Mouse (Mus musculus): ENCODE data around the gene Ppp1r10. TPM values are rescaled to one million over a fixed set of nuclear protein-coding genes. Genes with fewer than 3 reads are reported as not detected.

Gene Ppp1r10
- polyA plus RNA-seq, 1 experiment: 39.6 TPM

GRCm38 (mm10) chr17:35873774-35874519 lies 42.3 kb upstream of the Ppp1r10 start:
- H3K27ac ChIP-seq (ENCODE audit: insufficient read depth, low read length): no peak overlapping the region
- TF ChIP-seq POLR2A (IDR thresholded peaks at IDR 0.05; ENCODE audit: extremely low read depth, insufficient read depth, low read length) (no peak), CTCF (IDR thresholded peaks at IDR 0.05; ENCODE audit: extremely low read depth, insufficient read depth, low read length) (peak; percentile 82)
- no peak overlapping the region for H3K4me3 ChIP-seq (ENCODE audit: insufficient read depth, low read length)
- H3K4me1 ChIP-seq (ENCODE audit: control insufficient read depth, insufficient read depth, low read length): no peaks in the 10 kb centered on the region

- TF ChIP-seq CTCF (IDR thresholded peaks at IDR 0.05; ENCODE audit: extremely low read depth, insufficient read depth, low read length): no peak
- no peak for TF ChIP-seq POLR2A (IDR thresholded peaks at IDR 0.05; ENCODE audit: extremely low read depth, insufficient read depth, low read length)
- Histone ChIP-seq H3K4me3 (ENCODE audit: insufficient read depth, low read length) (no peak overlapping the region), H3K4me1 (ENCODE audit: control insufficient read depth, insufficient read depth, low read length) (no peaks in the 10 kb centered on the region), H3K27ac (ENCODE audit: insufficient read depth, low read length) (no peak overlapping the region)
Observed at GRCm38 (mm10) chr17:35874721-35875120, 41.5 kb upstream of the Ppp1r10 start.

GRCm38 (mm10) chr17:35879245-35880057 lies 36.8 kb upstream of the Ppp1r10 start, which contains the start of gene Dhx16:
Dhx16 (plus strand) TSS chr17:35879819.
- Histone ChIP-seq H3K4me3 (ENCODE audit: insufficient read depth, low read length) (peak within 1 kb of the TSS; percentile 53), H3K4me1 (ENCODE audit: control insufficient read depth, insufficient read depth, low read length) (peaks cover 3% of the 10 kb centered on the region), H3K27ac (ENCODE audit: insufficient read depth, low read length) (no peak within 1 kb of the TSS)
- TF ChIP-seq POLR2A (IDR thresholded peaks at IDR 0.05; ENCODE audit: extremely low read depth, insufficient read depth, low read length) (peak; percentile 60; the same call in 1 of the 2 replicates), CTCF (IDR thresholded peaks at IDR 0.05; ENCODE audit: extremely low read depth, insufficient read depth, low read length) (peak; percentile 76)

GRCm38 (mm10) chr17:35882924-35883323 lies 33.3 kb upstream of the Ppp1r10 start:
- TF ChIP-seq CTCF (IDR thresholded peaks at IDR 0.05; ENCODE audit: extremely low read depth, insufficient read depth, low read length) (no peak), POLR2A (IDR thresholded peaks at IDR 0.05; ENCODE audit: extremely low read depth, insufficient read depth, low read length) (no peak)
- Histone ChIP-seq H3K4me1 (ENCODE audit: control insufficient read depth, insufficient read depth, low read length) (peaks cover 3% of the 10 kb centered on the region), H3K4me3 (ENCODE audit: insufficient read depth, low read length) (no peak overlapping the region), H3K27ac (ENCODE audit: insufficient read depth, low read length) (no peak overlapping the region)

GRCm38 (mm10) chr17:35883777-35884176 lies 32.5 kb upstream of the Ppp1r10 start:
- H3K4me3 ChIP-seq (ENCODE audit: insufficient read depth, low read length): no peak overlapping the region
- H3K27ac ChIP-seq (ENCODE audit: insufficient read depth, low read length): no peak overlapping the region
- peaks cover 3% of the 10 kb centered on the region for H3K4me1 ChIP-seq (ENCODE audit: control insufficient read depth, insufficient read depth, low read length)
- TF ChIP-seq POLR2A (IDR thresholded peaks at IDR 0.05; ENCODE audit: extremely low read depth, insufficient read depth, low read length) (no peak), CTCF (IDR thresholded peaks at IDR 0.05; ENCODE audit: extremely low read depth, insufficient read depth, low read length) (no peak)

GRCm38 (mm10) chr17:35887725-35888124 lies 28.5 kb upstream of the Ppp1r10 start:
- Histone ChIP-seq H3K4me3 (ENCODE audit: insufficient read depth, low read length) (no peak overlapping the region), H3K27ac (ENCODE audit: insufficient read depth, low read length) (no peak overlapping the region), H3K4me1 (ENCODE audit: control insufficient read depth, insufficient read depth, low read length) (no peaks in the 10 kb centered on the region)
- TF ChIP-seq CTCF (IDR thresholded peaks at IDR 0.05; ENCODE audit: extremely low read depth, insufficient read depth, low read length): no peak
- no peak for TF ChIP-seq POLR2A (IDR thresholded peaks at IDR 0.05; ENCODE audit: extremely low read depth, insufficient read depth, low read length)

GRCm38 (mm10) chr17:35896781-35897643 lies 19.2 kb upstream of the Ppp1r10 start, which contains the start of gene 2310061I04Rik:
2310061I04Rik (minus strand) TSS chr17:35897431.
- H3K27ac ChIP-seq (ENCODE audit: insufficient read depth, low read length): peak within 1 kb of the TSS; percentile 96
- H3K4me3 ChIP-seq (ENCODE audit: insufficient read depth, low read length): peak within 1 kb of the TSS; percentile 78
- no peak for TF ChIP-seq CTCF (IDR thresholded peaks at IDR 0.05; ENCODE audit: extremely low read depth, insufficient read depth, low read length)
- TF ChIP-seq POLR2A (IDR thresholded peaks at IDR 0.05; ENCODE audit: extremely low read depth, insufficient read depth, low read length): peak; percentile 68
- peaks cover 2% of the 10 kb centered on the region; the same call in 1 of the 2 replicates for H3K4me1 ChIP-seq (ENCODE audit: control insufficient read depth, insufficient read depth, low read length)

GRCm38 (mm10) chr17:35897644-35898573 lies 18.3 kb upstream of the Ppp1r10 start:
- H3K4me3 ChIP-seq (ENCODE audit: insufficient read depth, low read length): peak overlapping the region; percentile 78
- H3K4me1 ChIP-seq (ENCODE audit: control insufficient read depth, insufficient read depth, low read length): peaks cover 2% of the 10 kb centered on the region; the same call in 1 of the 2 replicates
- H3K27ac ChIP-seq (ENCODE audit: insufficient read depth, low read length): peak overlapping the region; percentile 66
- no peak for TF ChIP-seq POLR2A (IDR thresholded peaks at IDR 0.05; ENCODE audit: extremely low read depth, insufficient read depth, low read length)
- TF ChIP-seq CTCF (IDR thresholded peaks at IDR 0.05; ENCODE audit: extremely low read depth, insufficient read depth, low read length): no peak
